Comparison of ENCODE assay signal across 17 mouse cellular contexts in genomic region chr4:47055570-47056080, GRCm38 (mm10). TPM values are rescaled to one million over a fixed set of nuclear protein-coding genes. Genes with fewer than 3 reads are reported as not detected.
DNase-seq lines count a peak whose midpoint lies in the region; ATAC-seq and TF ChIP-seq lines count a peak whose summit lies in the region.
"Had no signal": no experiment of that assay in that cellular context is flagged by ENCODE, and none has a peak within 500 bp of the region (broad histone marks: within the 10 kb centered on the region; RNA-seq: fewer than 3 reads in every experiment).

No protein-coding gene starts in this region.

- peak; percentile 8; the same call in 1 of the 2 replicates for TF ChIP-seq CTCF in midbrain, postnatal 0 days (IDR thresholded peaks at IDR 0.05)

- no peak overlapping the region for H3K9ac ChIP-seq in forebrain, embryonic 14.5 days (ENCODE audit: low read length)
- no peak overlapping the region for H3K9ac ChIP-seq in forebrain, embryonic 13.5 days
- H3K9ac ChIP-seq in kidney, embryonic 16.5 days (replicated peaks; ENCODE audit: low read length) = no peak overlapping the region
- no peak overlapping the region for H3K9ac ChIP-seq in embryonic facial prominence, embryonic 15.5 days
- no peak overlapping the region for H3K9ac ChIP-seq in midbrain, postnatal 0 days (replicated peaks; ENCODE audit: low read length, poor library complexity, severe bottlenecking)
- H3K9ac ChIP-seq: intestine, embryonic 15.5 days; liver, embryonic 15.5 days had no signal

- 0 out of 2 replicates have a peak overlapping the region, but pooled peaks have one; percentile 73 for H3K4me3 ChIP-seq in forebrain, embryonic 14.5 days (ENCODE audit: low read depth, low read length)
- no peak overlapping the region for H3K4me3 ChIP-seq in forebrain, embryonic 13.5 days
- H3K4me3 ChIP-seq in kidney, embryonic 16.5 days (ENCODE audit: low read length) = peak overlapping the region; percentile 80; the same call in 1 of the 2 replicates
- peak overlapping the region; percentile 75; the same call in 1 of the 2 replicates for H3K4me3 ChIP-seq in embryonic facial prominence, embryonic 15.5 days (replicated peaks)
- peak overlapping the region; percentile 61 for H3K4me3 ChIP-seq in midbrain, postnatal 0 days (ENCODE audit: low read depth, low read length)
- H3K4me3 ChIP-seq: liver, embryonic 15.5 days had no signal

- H3K36me3 ChIP-seq in forebrain, embryonic 14.5 days (ENCODE audit: control insufficient read depth, insufficient read depth, low read length) = no peaks in the 10 kb centered on the region
- H3K36me3 ChIP-seq in forebrain, embryonic 13.5 days (ENCODE audit: poor library complexity, severe bottlenecking) = no peaks in the 10 kb centered on the region
- no peaks in the 10 kb centered on the region for H3K36me3 ChIP-seq in kidney, embryonic 16.5 days (ENCODE audit: insufficient read depth, low read length)
- no peaks in the 10 kb centered on the region for H3K36me3 ChIP-seq in embryonic facial prominence, embryonic 15.5 days
- H3K36me3 ChIP-seq in midbrain, postnatal 0 days (ENCODE audit: insufficient read depth, low read length) = no peaks in the 10 kb centered on the region
- H3K36me3 ChIP-seq: forebrain, embryonic 10.5 days; intestine, embryonic 15.5 days; liver, embryonic 15.5 days had no signal

- H3K9me3 ChIP-seq in forebrain, embryonic 14.5 days (replicated peaks; ENCODE audit: control insufficient read depth, low read length) = no peaks in the 10 kb centered on the region
- no peaks in the 10 kb centered on the region for H3K9me3 ChIP-seq in forebrain, embryonic 13.5 days (replicated peaks)
- no peaks in the 10 kb centered on the region for H3K9me3 ChIP-seq in kidney, embryonic 16.5 days (ENCODE audit: low read length)
- H3K9me3 ChIP-seq in embryonic facial prominence, embryonic 15.5 days (replicated peaks) = no peaks in the 10 kb centered on the region
- no peaks in the 10 kb centered on the region for H3K9me3 ChIP-seq in midbrain, postnatal 0 days (ENCODE audit: low read length)
- H3K9me3 ChIP-seq: forebrain, embryonic 10.5 days; intestine, embryonic 15.5 days; liver, embryonic 15.5 days had no signal

- DNase-seq in forebrain, embryonic 14.5 days (ENCODE audit: low spot score) = no peak
- no peak for DNase-seq in kidney, adult 9 months
- DNase-seq in midbrain, postnatal 0 days (ENCODE audit: low spot score) = no peak
- DNase-seq in Muller cell, postnatal 12 days (ENCODE audit: inconsistent ontology term) = no peak
- no peak for DNase-seq in retina, postnatal 1 day
- DNase-seq: B cell, adult 2 months; layer of hippocampus, postnatal 36 days; left cerebral cortex, postnatal 4 days; lung, postnatal 10 days; thymus, adult 2 months had no signal

- H3K27me3 ChIP-seq in forebrain, embryonic 14.5 days (replicated peaks; ENCODE audit: control insufficient read depth, insufficient read depth, low read length) = no peaks in the 10 kb centered on the region
- H3K27me3 ChIP-seq in forebrain, embryonic 13.5 days = no peaks in the 10 kb centered on the region
- H3K27me3 ChIP-seq in kidney, embryonic 16.5 days (ENCODE audit: insufficient read depth, low read length) = no peaks in the 10 kb centered on the region
- no peaks in the 10 kb centered on the region for H3K27me3 ChIP-seq in embryonic facial prominence, embryonic 15.5 days
- no peaks in the 10 kb centered on the region for H3K27me3 ChIP-seq in midbrain, postnatal 0 days (ENCODE audit: insufficient read depth, low read length)
- H3K27me3 ChIP-seq: intestine, embryonic 15.5 days had no signal

- no peak overlapping the region for H3K4me2 ChIP-seq in forebrain, embryonic 14.5 days (ENCODE audit: low read length)
- H3K4me2 ChIP-seq in forebrain, embryonic 13.5 days = no peak overlapping the region
- 0 out of 2 replicates have a peak overlapping the region, but pooled peaks have one; percentile 81 for H3K4me2 ChIP-seq in kidney, embryonic 16.5 days (replicated peaks; ENCODE audit: low read depth, low read length)
- no peak overlapping the region for H3K4me2 ChIP-seq in embryonic facial prominence, embryonic 15.5 days (replicated peaks)
- H3K4me2 ChIP-seq in midbrain, postnatal 0 days (ENCODE audit: low read depth, low read length, poor library complexity, severe bottlenecking) = peak overlapping the region; percentile 56
- H3K4me2 ChIP-seq: liver, embryonic 15.5 days had no signal

- ATAC-seq in forebrain, embryonic 14.5 days = no peak
- no peak for ATAC-seq in forebrain, embryonic 13.5 days
- ATAC-seq in kidney, embryonic 16.5 days (ENCODE audit: low FRiP score, low TSS enrichment) = no peak
- ATAC-seq in embryonic facial prominence, embryonic 15.5 days (ENCODE audit: insufficient number of reproducible peaks, low FRiP score, low TSS enrichment, low read depth) = no peak
- no peak for ATAC-seq in midbrain, postnatal 0 days (ENCODE audit: low FRiP score)
- ATAC-seq: intestine, embryonic 15.5 days had no signal

- H3K27ac ChIP-seq in forebrain, embryonic 14.5 days (ENCODE audit: low read depth, low read length) = no peak overlapping the region
- H3K27ac ChIP-seq in forebrain, embryonic 13.5 days = no peak overlapping the region
- H3K27ac ChIP-seq in kidney, embryonic 16.5 days (ENCODE audit: low read length) = no peak overlapping the region
- no peak overlapping the region for H3K27ac ChIP-seq in embryonic facial prominence, embryonic 15.5 days (replicated peaks)
- H3K27ac ChIP-seq in midbrain, postnatal 0 days (ENCODE audit: low read depth, low read length) = no peak overlapping the region
- H3K27ac ChIP-seq: intestine, embryonic 15.5 days; liver, embryonic 15.5 days had no signal

- 96% methylated on average over 6 of the region's 6 CpGs for WGBS in forebrain, embryonic 14.5 days
- 95% methylated on average over 6 of the region's 6 CpGs for WGBS in forebrain, embryonic 13.5 days
- over 99% methylated on average over 6 of the region's 6 CpGs for WGBS in kidney, embryonic 16.5 days
- WGBS in embryonic facial prominence, embryonic 15.5 days = 96% methylated on average over 6 of the region's 6 CpGs
- WGBS in midbrain, postnatal 0 days = 98% methylated on average over 6 of the region's 6 CpGs

- H3K4me1 ChIP-seq in forebrain, embryonic 14.5 days (ENCODE audit: control insufficient read depth, insufficient read depth, low read length) = peaks cover 8% of the 10 kb centered on the region
- H3K4me1 ChIP-seq in forebrain, embryonic 13.5 days = peaks cover 12% of the 10 kb centered on the region
- peaks cover 21% of the 10 kb centered on the region for H3K4me1 ChIP-seq in kidney, embryonic 16.5 days (ENCODE audit: insufficient read depth, low read length)
- H3K4me1 ChIP-seq in embryonic facial prominence, embryonic 15.5 days = peaks cover 16% of the 10 kb centered on the region
- peaks cover 6% of the 10 kb centered on the region; the same call in 1 of the 2 replicates for H3K4me1 ChIP-seq in midbrain, postnatal 0 days (ENCODE audit: insufficient read depth, low read length)
- H3K4me1 ChIP-seq: liver, embryonic 15.5 days had no signal

RNA-seq across cellular contexts. Expression of gene Anks6, which starts 1.6 kb away (rescaled TPM):
- polyA plus RNA-seq in forebrain, embryonic 14.5 days (2014; fragmentation: Nextera tagmentation; extraction: Ambion mirVana) = 2.2 and 3.2 TPM in 2 replicates
- polyA plus RNA-seq in forebrain, embryonic 13.5 days (2015; fragmentation: Nextera tagmentation; extraction: Ambion mirVana) = 2.6 and 2.7 TPM in 2 replicates
- polyA plus RNA-seq in kidney, embryonic 16.5 days (2015; fragmentation: Nextera tagmentation; extraction: Ambion mirVana) = 6.3 and 7.1 TPM in 2 replicates
- polyA plus RNA-seq in embryonic facial prominence, embryonic 15.5 days (2015; fragmentation: Nextera tagmentation; extraction: Ambion mirVana) = 4.0 and 5.5 TPM in 2 replicates
- total RNA-seq in midbrain, postnatal 0 days (2014; rRNA removed) = 10.1 and 17.9 TPM in 2 replicates
- 3.0 and 3.3 TPM in 2 replicates for polyA plus RNA-seq in midbrain, postnatal 0 days (2015; fragmentation: Nextera tagmentation; extraction: Ambion mirVana)

RNA-seq across cellular contexts. Expression of gene Galnt12, which starts 36.1 kb away (rescaled TPM):
- 0.62 and 1.3 TPM in 2 replicates for polyA plus RNA-seq in forebrain, embryonic 14.5 days (2014; fragmentation: Nextera tagmentation; extraction: Ambion mirVana)
- 1.2 and 1.7 TPM in 2 replicates for polyA plus RNA-seq in forebrain, embryonic 13.5 days (2015; fragmentation: Nextera tagmentation; extraction: Ambion mirVana)
- 10.1 and 10.7 TPM in 2 replicates for polyA plus RNA-seq in kidney, embryonic 16.5 days (2015; fragmentation: Nextera tagmentation; extraction: Ambion mirVana)
- 4.2 and 5.0 TPM in 2 replicates for polyA plus RNA-seq in embryonic facial prominence, embryonic 15.5 days (2015; fragmentation: Nextera tagmentation; extraction: Ambion mirVana)
- total RNA-seq in midbrain, postnatal 0 days (2014; rRNA removed) = 0.82 and 2.0 TPM in 2 replicates
- 1.1 and 1.6 TPM in 2 replicates for polyA plus RNA-seq in midbrain, postnatal 0 days (2015; fragmentation: Nextera tagmentation; extraction: Ambion mirVana)
- total RNA-seq: gastrocnemius, adult 18-20 months had no signal

Comparison
In these comparisons a context has a peak if more than half of its experiments do, and no peak if none do; other contexts are left out.
1. H3K4me2 ChIP-seq: peak in kidney, embryonic 16.5 days (single experiment) and midbrain, postnatal 0 days (single experiment); none in forebrain, embryonic 14.5 days (single experiment), forebrain, embryonic 13.5 days (single experiment) and embryonic facial prominence, embryonic 15.5 days (single experiment).